In the genomic region with DNA sequence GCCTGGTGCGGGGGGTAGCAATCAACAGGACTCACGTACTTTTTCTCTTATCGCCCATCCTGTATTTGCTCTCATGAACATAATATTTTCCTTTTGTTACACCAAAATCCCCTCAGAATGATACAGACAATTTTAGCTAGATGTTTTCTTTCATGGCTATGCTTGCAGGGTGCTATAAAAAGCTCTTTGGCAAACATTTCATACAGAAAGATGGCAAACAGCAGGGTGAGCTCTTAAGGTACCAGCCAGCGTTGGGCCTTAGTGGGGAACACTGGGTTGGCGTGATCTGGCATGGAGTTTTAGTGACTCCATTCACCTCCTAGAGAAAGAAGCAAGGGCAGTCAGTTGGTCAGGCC, we compare ENCODE assay signal across 16 mouse cellular contexts.
DNase-seq lines count a peak whose midpoint lies in the region; ATAC-seq lines count a peak whose summit lies in the region.
"Had no signal": no experiment of that assay in that cellular context is flagged by ENCODE, and none has a peak within 500 bp of the region (broad histone marks: within the 10 kb centered on the region; RNA-seq: fewer than 3 reads in every experiment).

No protein-coding gene starts in this region.

- H3K4me1 ChIP-seq in embryonic facial prominence, embryonic 10.5 days = peaks cover 54% of the 10 kb centered on the region
- H3K4me1 ChIP-seq in forebrain, embryonic 13.5 days = peaks cover 55% of the 10 kb centered on the region
- peaks cover 36% of the 10 kb centered on the region for H3K4me1 ChIP-seq in hindbrain, embryonic 15.5 days (replicated peaks)
- peaks cover 62% of the 10 kb centered on the region for H3K4me1 ChIP-seq in midbrain, embryonic 15.5 days

- no peaks in the 10 kb centered on the region for H3K9me3 ChIP-seq in embryonic facial prominence, embryonic 10.5 days
- no peaks in the 10 kb centered on the region for H3K9me3 ChIP-seq in forebrain, embryonic 13.5 days (replicated peaks)
- H3K9me3 ChIP-seq in hindbrain, embryonic 15.5 days = no peaks in the 10 kb centered on the region
- no peaks in the 10 kb centered on the region for H3K9me3 ChIP-seq in midbrain, embryonic 15.5 days
- H3K9me3 ChIP-seq: liver, embryonic 13.5 days had no signal

- no peak overlapping the region for H3K4me2 ChIP-seq in forebrain, embryonic 13.5 days
- no peak overlapping the region for H3K4me2 ChIP-seq in hindbrain, embryonic 15.5 days
- no peak overlapping the region for H3K4me2 ChIP-seq in midbrain, embryonic 15.5 days
- H3K4me2 ChIP-seq: liver, embryonic 13.5 days had no signal

- peaks cover 31% of the 10 kb centered on the region for H3K36me3 ChIP-seq in embryonic facial prominence, embryonic 10.5 days (replicated peaks)
- H3K36me3 ChIP-seq in forebrain, embryonic 13.5 days (ENCODE audit: poor library complexity, severe bottlenecking) = peaks cover 23% of the 10 kb centered on the region
- H3K36me3 ChIP-seq in hindbrain, embryonic 15.5 days = no peaks in the 10 kb centered on the region
- peaks cover 9% of the 10 kb centered on the region for H3K36me3 ChIP-seq in midbrain, embryonic 15.5 days (replicated peaks)
- H3K36me3 ChIP-seq: liver, embryonic 13.5 days had no signal

- H3K9ac ChIP-seq in forebrain, embryonic 13.5 days = peak overlapping the region; percentile 52; the same call in 1 of the 2 replicates
- H3K9ac ChIP-seq in hindbrain, embryonic 15.5 days = no peak overlapping the region
- no peak overlapping the region; the same call in 1 of the 2 replicates for H3K9ac ChIP-seq in midbrain, embryonic 15.5 days
- H3K9ac ChIP-seq: liver, embryonic 13.5 days had no signal

- peaks cover 12% of the 10 kb centered on the region for H3K27me3 ChIP-seq in embryonic facial prominence, embryonic 10.5 days (replicated peaks; ENCODE audit: low read depth, poor library complexity, severe bottlenecking)
- H3K27me3 ChIP-seq in forebrain, embryonic 13.5 days = no peaks in the 10 kb centered on the region; the same call in 1 of the 2 replicates
- H3K27me3 ChIP-seq in hindbrain, embryonic 15.5 days = no peaks in the 10 kb centered on the region
- H3K27me3 ChIP-seq in midbrain, embryonic 15.5 days (replicated peaks) = no peaks in the 10 kb centered on the region

- no peak for DNase-seq in embryonic facial prominence, embryonic 10.5 days (ENCODE audit: low spot score)
- no peak for DNase-seq in spleen, postnatal 36 days (ENCODE audit: low spot score in 2 of 2)
- DNase-seq in embryo, embryonic 10 days (ENCODE audit: low spot score) = no peak
- no peak for DNase-seq in left cerebral cortex, adult 18-20 months (ENCODE audit: low spot score in 2 of 2)
- DNase-seq: cerebellum, adult 18-20 months; gastrocnemius, adult 2 months; heart, adult 18-20 months; kidney, postnatal 25 days; liver, embryonic 13.5 days; lung, postnatal 10 days; right cerebral cortex, adult 18-20 months had no signal

- no peak; the same call in 1 of the 2 replicates for ATAC-seq in forebrain, embryonic 13.5 days
- ATAC-seq in hindbrain, embryonic 15.5 days (ENCODE audit: low FRiP score, low read depth) = no peak
- ATAC-seq in midbrain, embryonic 15.5 days (replicated peaks) = no peak
- ATAC-seq: activated CD4-positive, CD25-positive, alpha-beta regulatory T cell, adult 4 months had no signal

- no peak overlapping the region for H3K4me3 ChIP-seq in embryonic facial prominence, embryonic 10.5 days
- H3K4me3 ChIP-seq in forebrain, embryonic 13.5 days = no peak overlapping the region
- no peak overlapping the region for H3K4me3 ChIP-seq in hindbrain, embryonic 15.5 days
- H3K4me3 ChIP-seq in midbrain, embryonic 15.5 days = no peak overlapping the region
- H3K4me3 ChIP-seq: erythroblast, embryonic 14.5 days; gastrocnemius, adult 2 months; liver, embryonic 13.5 days had no signal

- peak overlapping the region; percentile 84 for H3K27ac ChIP-seq in embryonic facial prominence, embryonic 10.5 days (replicated peaks)
- H3K27ac ChIP-seq in forebrain, embryonic 13.5 days = peak overlapping the region; percentile 95
- peak overlapping the region; percentile 65 for H3K27ac ChIP-seq in hindbrain, embryonic 15.5 days (replicated peaks)
- peak overlapping the region; percentile 94 for H3K27ac ChIP-seq in midbrain, embryonic 15.5 days
- H3K27ac ChIP-seq: gastrocnemius, adult 2 months; liver, embryonic 13.5 days had no signal

- 47% methylated on average over 5 of the region's 5 CpGs for WGBS in embryonic facial prominence, embryonic 10.5 days
- 23% methylated on average over 5 of the region's 5 CpGs for WGBS in forebrain, embryonic 13.5 days
- WGBS in hindbrain, embryonic 15.5 days = 47% methylated on average over 5 of the region's 5 CpGs
- WGBS in midbrain, embryonic 15.5 days = 18% methylated on average over 5 of the region's 5 CpGs
